8 mouse cellular contexts compared by ENCODE assay signal in the genomic region with DNA sequence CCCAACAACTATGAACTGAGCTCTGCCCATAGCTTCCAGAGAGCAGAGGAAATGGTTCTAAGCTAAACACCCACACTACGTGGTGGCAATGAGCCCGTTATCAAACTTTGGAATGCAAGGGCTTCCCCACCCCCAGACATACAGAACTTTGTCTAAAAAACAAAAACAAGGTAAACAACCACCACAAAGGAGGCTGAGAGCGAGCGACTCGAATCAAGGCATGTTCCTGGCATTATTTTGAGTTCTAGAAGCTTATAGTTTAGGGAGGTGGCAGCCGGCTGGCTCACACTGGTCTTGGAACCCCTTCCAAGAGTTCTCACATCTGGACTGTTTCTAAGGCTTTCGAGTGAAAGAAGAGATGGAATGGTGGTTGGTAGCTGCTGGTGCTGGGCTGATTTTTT. TPM values are rescaled to one million over a fixed set of nuclear protein-coding genes. Genes with fewer than 3 reads are reported as not detected.
A peak's percentile ranks its signal among the peaks of the same experiment; 100 is the strongest.
DNase-seq lines count a peak whose midpoint lies in the region; ATAC-seq and TF ChIP-seq lines count a peak whose summit lies in the region.

No protein-coding gene starts in this region.

- intact Hi-C loops in heart, postnatal 36 days (cut with DNase I) = no loop called here

- H3K27ac ChIP-seq in brown adipose tissue, adult 24 weeks (replicated peaks; ENCODE audit: low read depth, low read length) = peak overlapping the region; percentile 94
- H3K27ac ChIP-seq in limb, embryonic 14.5 days (replicated peaks; ENCODE audit: low read depth, low read length) = peak overlapping the region; percentile 97
- 0 out of 2 replicates have a peak overlapping the region, but pooled peaks have one; percentile 13 for H3K27ac ChIP-seq in midbrain, postnatal 0 days (ENCODE audit: low read depth, low read length)

- no peak for TF ChIP-seq CTCF in midbrain, postnatal 0 days (IDR thresholded peaks at IDR 0.05)

- H3K4me3 ChIP-seq in brown adipose tissue, adult 24 weeks (ENCODE audit: insufficient read depth, low read depth, low read length) = peak overlapping the region; percentile 94
- peak overlapping the region; percentile 92 for H3K4me3 ChIP-seq in limb, embryonic 14.5 days (replicated peaks; ENCODE audit: low read length)
- H3K4me3 ChIP-seq in midbrain, postnatal 0 days (ENCODE audit: low read depth, low read length) = peak overlapping the region; percentile 45

- peaks cover 29% of the 10 kb centered on the region for H3K36me3 ChIP-seq in limb, embryonic 14.5 days (ENCODE audit: control insufficient read depth, insufficient read depth, low read length)
- no peaks in the 10 kb centered on the region; the same call in 1 of the 2 replicates for H3K36me3 ChIP-seq in midbrain, postnatal 0 days (ENCODE audit: insufficient read depth, low read length)

- no peak for ATAC-seq in limb, embryonic 14.5 days (ENCODE audit: low FRiP score, low read depth)
- ATAC-seq in midbrain, postnatal 0 days (ENCODE audit: low FRiP score) = no peak

- 0% methylated on average over 7 of the region's 7 CpGs for WGBS in limb, embryonic 14.5 days
- 20% methylated on average over 7 of the region's 7 CpGs for WGBS in midbrain, postnatal 0 days

- no peaks in the 10 kb centered on the region for H3K27me3 ChIP-seq in limb, embryonic 14.5 days (ENCODE audit: control insufficient read depth, insufficient read depth, low read length)
- peaks cover 6% of the 10 kb centered on the region; the same call in 1 of the 2 replicates for H3K27me3 ChIP-seq in midbrain, postnatal 0 days (ENCODE audit: insufficient read depth, low read length)

- no peaks in the 10 kb centered on the region for H3K9me3 ChIP-seq in limb, embryonic 14.5 days (ENCODE audit: control insufficient read depth, low read length)
- no peaks in the 10 kb centered on the region for H3K9me3 ChIP-seq in midbrain, postnatal 0 days (ENCODE audit: low read length)

- peak; percentile 58 for DNase-seq in kidney, adult 18-20 months
- DNase-seq in kidney, adult 11 months = no peak
- DNase-seq in heart, postnatal 36 days = peak; percentile 29 to 49
- peak; percentile 40 for DNase-seq in limb, embryonic 14.5 days (ENCODE audit: low spot score)
- no peak for DNase-seq in midbrain, postnatal 0 days (ENCODE audit: low spot score)
- no peak for DNase-seq in cerebellum, adult 11-12 months
- no peak for DNase-seq in frontal cortex, postnatal 14 days (ENCODE audit: low spot score in 2 of 2)

- peak overlapping the region; percentile 99 for H3K9ac ChIP-seq in limb, embryonic 14.5 days (ENCODE audit: low read depth, low read length, severe bottlenecking)
- peak overlapping the region; percentile 48; the same call in 1 of the 2 replicates for H3K9ac ChIP-seq in midbrain, postnatal 0 days (replicated peaks; ENCODE audit: low read length, poor library complexity, severe bottlenecking)

- peaks cover 20% of the 10 kb centered on the region for H3K4me1 ChIP-seq in brown adipose tissue, adult 24 weeks (ENCODE audit: control insufficient read depth, insufficient read depth, insufficient read length, low read length)
- H3K4me1 ChIP-seq in limb, embryonic 14.5 days (ENCODE audit: control insufficient read depth, insufficient read depth, low read length) = peaks cover 48% of the 10 kb centered on the region
- no peaks in the 10 kb centered on the region for H3K4me1 ChIP-seq in midbrain, postnatal 0 days (ENCODE audit: insufficient read depth, low read length)

- peak overlapping the region; percentile 49 for H3K4me2 ChIP-seq in limb, embryonic 14.5 days (replicated peaks; ENCODE audit: low read depth, low read length, severe bottlenecking)
- H3K4me2 ChIP-seq in midbrain, postnatal 0 days (ENCODE audit: low read depth, low read length, poor library complexity, severe bottlenecking) = peak overlapping the region; percentile 29

- TF ChIP-seq POLR2A in limb, embryonic 14.5 days (IDR thresholded peaks at IDR 0.05; ENCODE audit: borderline replicate concordance, extremely low read depth, insufficient read depth, insufficient read length) = no peak

RNA-seq across cellular contexts. Expression of gene Zfp36l2, which starts 2.7 kb away (rescaled TPM):
- 90.6 and 103 TPM in 2 replicates for polyA plus RNA-seq in brown adipose tissue, adult 24 weeks (2012; ENCODE audit: insufficient read depth, insufficient read length, missing spikeins)
- total RNA-seq in heart, postnatal 36 days (2021) = 10 to 100 TPM; 26.4 to 31.6 TPM
- 80.1 and 113 TPM in 2 replicates for polyA plus RNA-seq in limb, embryonic 14.5 days (2012; rRNA removed)
- polyA plus RNA-seq in limb, embryonic 14.5 days (2014; fragmentation: Nextera tagmentation; extraction: Ambion mirVana) = 30.9 and 32.6 TPM in 2 replicates
- total RNA-seq in midbrain, postnatal 0 days (2014; rRNA removed) = 12.9 and 17.7 TPM in 2 replicates
- 5.1 and 5.9 TPM in 2 replicates for polyA plus RNA-seq in midbrain, postnatal 0 days (2015; fragmentation: Nextera tagmentation; extraction: Ambion mirVana)

Comparison
In these comparisons a context has a peak if more than half of its experiments do, and no peak if none do; other contexts are left out.
1. DNase-seq: peak in kidney, adult 18-20 months (single experiment), heart, postnatal 36 days (2 of 2) and limb, embryonic 14.5 days (single experiment); none in kidney, adult 11 months (single experiment), midbrain, postnatal 0 days (single experiment), cerebellum, adult 11-12 months (single experiment) and frontal cortex, postnatal 14 days (0 of 2).
2. H3K27ac ChIP-seq: peak in every context shown above with its lines; median percentile 97 in limb, embryonic 14.5 days; 94 in brown adipose tissue, adult 24 weeks; 13 in midbrain, postnatal 0 days.
3. Peak in every context shown above with its lines, with median percentiles within 50 percentile points of each other: H3K4me3 ChIP-seq.